Mouse (Mus musculus): ENCODE data around the gene Hspa1l. TPM values are rescaled to one million over a fixed set of nuclear protein-coding genes. Genes with fewer than 3 reads are reported as not detected.

The Hspa1l gene
- polyA plus RNA-seq, 1 experiment from 2014 or later: 0.71 TPM

DNA sequence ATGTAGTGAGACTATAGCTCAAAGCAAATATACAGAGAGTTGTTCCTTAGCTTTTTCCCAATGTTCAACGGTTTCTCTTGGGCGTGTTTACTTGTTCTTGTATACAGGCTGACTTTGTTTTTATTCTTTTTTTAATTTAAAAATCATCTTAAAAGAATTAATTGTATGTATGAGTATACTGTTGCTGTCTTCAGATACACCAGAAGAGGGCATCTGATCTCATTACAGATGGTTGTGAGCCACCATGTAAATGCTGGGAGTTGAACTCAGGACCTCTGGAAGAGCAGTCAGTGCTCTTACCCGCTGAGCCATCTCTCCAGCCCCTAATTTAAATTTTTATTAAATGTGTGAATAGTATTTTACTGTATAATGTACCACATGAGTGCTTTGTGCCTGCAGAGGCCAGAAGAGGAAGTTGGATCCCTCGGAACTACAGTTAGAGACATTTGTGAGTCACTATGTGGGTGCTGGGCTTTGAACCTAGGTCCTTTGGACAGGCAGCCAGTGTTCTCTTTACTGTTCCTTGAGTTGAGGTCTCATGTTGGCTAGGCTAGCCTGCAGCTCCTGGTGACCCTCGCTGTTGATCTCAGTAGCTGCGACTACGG is 35.0 kb downstream of the Hspa1l start:
- no peak for ATAC-seq (ENCODE audit: insufficient number of reproducible peaks, low FRiP score, low TSS enrichment, low read depth)
- Histone ChIP-seq H3K4me3 (replicated peaks) (no peak overlapping the region), H3K4me2 (replicated peaks) (no peak overlapping the region), H3K4me1 (peaks cover 9% of the 10 kb centered on the region), H3K9ac (no peak overlapping the region), H3K27ac (replicated peaks) (no peak overlapping the region), H3K9me3 (replicated peaks) (no peaks in the 10 kb centered on the region), H3K36me3 (peaks cover 83% of the 10 kb centered on the region), H3K27me3 (no peaks in the 10 kb centered on the region)
- WGBS: 92% methylated on average over 7 of the region's 7 CpGs

DNA sequence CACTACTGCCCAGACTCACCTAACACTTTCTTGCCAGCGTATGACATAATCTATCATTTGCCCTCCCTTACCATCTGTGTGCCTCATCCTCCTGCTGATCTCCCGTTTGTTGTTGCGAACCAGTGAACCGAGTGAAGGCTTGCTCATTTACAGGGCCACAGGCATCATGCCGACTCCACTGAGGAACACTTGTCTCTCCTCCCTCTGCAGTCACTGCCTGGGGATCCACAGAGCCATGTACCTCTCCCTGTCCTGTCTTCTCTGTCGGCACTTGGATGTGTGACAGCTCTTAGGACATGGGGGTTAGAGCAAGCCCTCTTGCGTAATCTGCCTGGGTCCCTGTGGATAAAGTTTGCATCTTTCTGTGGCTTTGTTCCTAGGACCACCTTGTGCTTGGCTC is 37.1 kb downstream of the Hspa1l start:
- ATAC-seq (ENCODE audit: insufficient number of reproducible peaks, low FRiP score, low TSS enrichment, low read depth): no peak
- 90% methylated on average over 7 of the region's 7 CpGs for WGBS
- H3K9ac ChIP-seq: no peak overlapping the region
- H3K27me3 ChIP-seq: no peaks in the 10 kb centered on the region
- no peak overlapping the region for H3K4me3 ChIP-seq (replicated peaks)
- no peaks in the 10 kb centered on the region for H3K9me3 ChIP-seq (replicated peaks)
- H3K27ac ChIP-seq (replicated peaks): no peak overlapping the region
- H3K36me3 ChIP-seq: peaks cover 97% of the 10 kb centered on the region
- H3K4me2 ChIP-seq (replicated peaks): no peak overlapping the region
- H3K4me1 ChIP-seq: no peaks in the 10 kb centered on the region

GRCm38 (mm10) chr17:35011440-35011839 is 38.9 kb downstream of the Hspa1l start:
- Histone ChIP-seq H3K4me3 (replicated peaks) (no peak overlapping the region), H3K4me2 (replicated peaks) (no peak overlapping the region), H3K4me1 (peaks cover 7% of the 10 kb centered on the region), H3K27me3 (no peaks in the 10 kb centered on the region), H3K36me3 (peaks cover 99% of the 10 kb centered on the region), H3K9me3 (replicated peaks) (no peaks in the 10 kb centered on the region), H3K9ac (no peak overlapping the region), H3K27ac (replicated peaks) (no peak overlapping the region)
- ATAC-seq (ENCODE audit: insufficient number of reproducible peaks, low FRiP score, low TSS enrichment, low read depth): no peak
- 90% methylated on average over 8 of the region's 8 CpGs for WGBS

DNA sequence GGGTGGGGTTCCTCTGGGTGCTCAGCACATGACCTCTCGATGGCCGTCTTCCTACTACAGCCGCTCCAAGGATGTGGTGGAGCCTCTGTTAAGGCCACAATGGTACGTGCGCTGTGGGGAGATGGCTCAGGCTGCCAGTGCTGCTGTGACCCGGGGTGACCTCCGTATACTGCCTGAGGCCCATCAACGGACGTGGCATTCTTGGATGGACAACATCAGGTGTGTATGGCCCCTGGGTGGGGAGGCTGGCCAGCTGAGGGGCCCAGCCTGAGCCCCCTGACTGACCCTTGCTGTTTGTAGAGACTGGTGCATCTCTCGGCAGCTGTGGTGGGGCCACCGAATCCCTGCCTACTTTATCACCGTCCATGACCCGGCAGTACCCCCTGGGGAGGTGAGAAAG is 39.9 kb downstream of the Hspa1l start:
- Histone ChIP-seq H3K36me3 (peaks cover 94% of the 10 kb centered on the region), H3K27me3 (no peaks in the 10 kb centered on the region)

GRCm38 (mm10) chr17:35013221-35013620 is 40.7 kb downstream of the Hspa1l start:
- Histone ChIP-seq H3K9ac (no peak overlapping the region), H3K36me3 (peaks cover 86% of the 10 kb centered on the region), H3K4me1 (peaks cover 12% of the 10 kb centered on the region), H3K27me3 (no peaks in the 10 kb centered on the region), H3K4me3 (replicated peaks) (no peak overlapping the region), H3K27ac (replicated peaks) (no peak overlapping the region), H3K4me2 (replicated peaks) (no peak overlapping the region), H3K9me3 (replicated peaks) (no peaks in the 10 kb centered on the region)
- WGBS: 78% methylated on average over 6 of the region's 6 CpGs
- ATAC-seq (ENCODE audit: insufficient number of reproducible peaks, low FRiP score, low TSS enrichment, low read depth): no peak

More for the DNA sequence above, 39.9 kb downstream of the Hspa1l start:
- ATAC-seq (ENCODE audit: insufficient number of reproducible peaks, low FRiP score, low TSS enrichment, low read depth): no peak
- Histone ChIP-seq H3K4me2 (replicated peaks) (no peak overlapping the region), H3K4me1 (peaks cover 12% of the 10 kb centered on the region), H3K9me3 (replicated peaks) (no peaks in the 10 kb centered on the region), H3K4me3 (replicated peaks) (no peak overlapping the region), H3K9ac (no peak overlapping the region), H3K27ac (replicated peaks) (no peak overlapping the region)
- WGBS: 85% methylated on average over 13 of the region's 13 CpGs

DNA sequence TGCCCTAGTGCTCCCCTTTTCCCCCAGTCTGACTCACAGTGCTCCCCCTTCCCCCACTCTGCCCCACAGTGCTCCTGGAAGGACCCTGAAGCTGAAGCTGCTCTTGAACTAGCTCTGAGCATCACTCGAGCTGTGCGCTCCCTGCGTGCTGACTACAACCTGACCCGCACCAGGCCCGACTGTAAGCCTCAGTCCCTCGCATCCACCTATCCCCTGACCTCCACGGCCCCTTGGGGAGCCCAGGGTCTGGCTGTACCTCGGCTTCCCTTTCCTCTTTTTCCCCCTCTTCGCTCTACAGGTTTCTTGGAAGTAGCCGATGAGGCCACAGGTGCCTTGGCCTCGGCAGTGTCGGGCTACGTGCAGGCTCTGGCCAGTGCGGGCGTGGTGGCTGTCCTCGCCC is 42.8 kb downstream of the Hspa1l start:
- 94% methylated on average over 16 of the region's 16 CpGs for WGBS
- Histone ChIP-seq H3K9ac (no peak overlapping the region), H3K4me3 (replicated peaks) (no peak overlapping the region), H3K4me2 (replicated peaks) (no peak overlapping the region), H3K9me3 (replicated peaks) (no peaks in the 10 kb centered on the region), H3K27me3 (no peaks in the 10 kb centered on the region), H3K27ac (replicated peaks) (no peak overlapping the region), H3K4me1 (peaks cover 12% of the 10 kb centered on the region), H3K36me3 (peaks cover 66% of the 10 kb centered on the region)
- ATAC-seq (ENCODE audit: insufficient number of reproducible peaks, low FRiP score, low TSS enrichment, low read depth): no peak

- peaks cover 55% of the 10 kb centered on the region for H3K36me3 ChIP-seq
- WGBS: 52% methylated on average over 12 of the region's 12 CpGs
- H3K4me3 ChIP-seq (replicated peaks): no peak within 1 kb of the TSS
- H3K9ac ChIP-seq: no peak within 1 kb of the TSS
- peaks cover 17% of the 10 kb centered on the region for H3K4me1 ChIP-seq
- no peak for ATAC-seq (ENCODE audit: insufficient number of reproducible peaks, low FRiP score, low TSS enrichment, low read depth)
- no peaks in the 10 kb centered on the region for H3K9me3 ChIP-seq (replicated peaks)
- H3K4me2 ChIP-seq (replicated peaks): no peak within 1 kb of the TSS
- no peak within 1 kb of the TSS for H3K27ac ChIP-seq (replicated peaks)
- no peaks in the 10 kb centered on the region for H3K27me3 ChIP-seq
Observed at GRCm38 (mm10) chr17:35016376-35016775, 43.9 kb downstream of the Hspa1l start, which contains the start of gene Vwa7. TSS of gene Vwa7 (plus strand) at chr17:35016579.

DNA sequence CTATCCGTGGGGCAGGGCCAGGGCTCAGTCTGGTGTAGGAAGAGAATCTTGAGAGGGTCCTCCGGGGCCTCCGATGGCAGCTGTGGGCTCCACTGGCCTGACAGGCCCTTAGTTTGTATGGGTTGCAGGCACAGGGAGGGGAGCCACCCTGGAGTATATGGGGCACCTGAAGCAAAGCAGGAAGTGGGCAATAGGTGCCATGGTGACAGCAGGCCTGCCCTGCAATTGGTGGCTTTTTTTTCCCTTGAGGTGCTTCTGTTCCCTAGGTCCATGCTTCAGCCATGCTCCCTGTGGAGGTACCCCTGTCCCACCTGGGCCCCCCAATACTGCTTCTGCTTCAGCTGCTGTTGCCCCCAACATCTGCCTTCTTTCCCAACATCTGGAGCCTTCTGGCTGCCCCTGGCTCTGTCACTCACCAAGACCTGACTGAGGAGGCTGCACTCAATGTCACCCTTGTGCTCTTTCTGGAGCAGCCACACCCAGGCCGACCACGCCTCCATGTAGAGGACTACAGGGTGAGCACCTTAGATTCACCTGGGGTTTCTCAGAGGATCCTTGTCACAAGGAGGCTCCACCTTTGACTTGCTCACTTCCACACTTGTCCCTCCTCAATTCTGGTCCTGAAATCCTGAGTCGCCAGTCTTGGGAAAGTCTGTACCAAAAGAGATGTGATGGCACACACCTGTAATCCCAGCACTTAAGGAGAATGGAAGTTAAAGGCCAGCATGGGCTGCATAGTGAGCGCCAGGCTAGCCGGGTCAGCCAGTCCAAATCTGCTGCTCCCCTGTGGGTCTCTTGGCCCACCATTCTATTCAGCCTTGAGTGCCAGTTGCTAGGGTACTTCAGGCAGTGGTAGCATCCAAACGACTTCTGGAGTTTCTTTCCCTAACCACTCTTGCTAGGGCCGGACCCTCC is 44.5 kb downstream of the Hspa1l start:
- WGBS: 76% methylated on average over 10 of the region's 10 CpGs
- Histone ChIP-seq H3K4me1 (peaks cover 20% of the 10 kb centered on the region), H3K4me3 (replicated peaks) (no peak overlapping the region), H3K36me3 (peaks cover 48% of the 10 kb centered on the region), H3K9ac (no peak overlapping the region), H3K9me3 (replicated peaks) (no peaks in the 10 kb centered on the region), H3K27ac (replicated peaks) (no peak overlapping the region), H3K4me2 (replicated peaks) (no peak overlapping the region), H3K27me3 (no peaks in the 10 kb centered on the region)
- ATAC-seq (ENCODE audit: insufficient number of reproducible peaks, low FRiP score, low TSS enrichment, low read depth): no peak

DNA sequence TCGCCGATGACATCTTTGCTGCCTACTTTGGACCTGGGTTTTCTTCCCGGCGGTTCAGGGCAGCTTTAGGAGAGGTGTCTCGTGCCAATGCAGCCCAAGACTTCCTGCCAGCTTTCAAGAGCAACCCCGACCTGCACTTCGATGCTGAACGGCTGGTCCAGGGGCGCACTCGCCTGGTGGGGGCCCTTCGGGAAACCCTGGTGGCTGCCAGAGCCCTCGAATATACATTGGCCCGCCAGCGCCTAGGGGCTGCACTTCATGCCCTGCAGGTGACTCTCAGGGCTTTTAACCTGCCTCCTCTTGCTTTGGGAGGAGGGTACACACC is 45.2 kb downstream of the Hspa1l start:
- WGBS: 67% methylated on average over 14 of the region's 14 CpGs
- Histone ChIP-seq H3K27me3 (no peaks in the 10 kb centered on the region), H3K36me3 (peaks cover 42% of the 10 kb centered on the region), H3K4me2 (replicated peaks) (no peak overlapping the region), H3K4me1 (peaks cover 20% of the 10 kb centered on the region), H3K9me3 (replicated peaks) (no peaks in the 10 kb centered on the region), H3K4me3 (replicated peaks) (no peak overlapping the region), H3K27ac (replicated peaks) (no peak overlapping the region), H3K9ac (no peak overlapping the region)
- no peak for ATAC-seq (ENCODE audit: insufficient number of reproducible peaks, low FRiP score, low TSS enrichment, low read depth)

GRCm38 (mm10) chr17:35018171-35018570 is 45.7 kb downstream of the Hspa1l start:
- ATAC-seq (ENCODE audit: insufficient number of reproducible peaks, low FRiP score, low TSS enrichment, low read depth): no peak
- 63% methylated on average over 3 of the region's 3 CpGs for WGBS

GRCm38 (mm10) chr17:35019894-35020293 is 47.4 kb downstream of the Hspa1l start:
- H3K36me3 ChIP-seq: peaks cover 20% of the 10 kb centered on the region
- H3K27ac ChIP-seq (replicated peaks): no peak overlapping the region
- H3K9ac ChIP-seq: no peak overlapping the region
- no peaks in the 10 kb centered on the region for H3K9me3 ChIP-seq (replicated peaks)
- 74% methylated on average over 11 of the region's 11 CpGs for WGBS
- no peak for ATAC-seq (ENCODE audit: insufficient number of reproducible peaks, low FRiP score, low TSS enrichment, low read depth)
- H3K4me2 ChIP-seq (replicated peaks): no peak overlapping the region
- peaks cover 26% of the 10 kb centered on the region for H3K4me1 ChIP-seq
- H3K4me3 ChIP-seq (replicated peaks): no peak overlapping the region
- no peaks in the 10 kb centered on the region for H3K27me3 ChIP-seq

More at GRCm38 (mm10) chr17:35018171-35018570, 45.7 kb downstream of the Hspa1l start:
- H3K4me1 ChIP-seq: peaks cover 20% of the 10 kb centered on the region
- no peak overlapping the region for H3K4me2 ChIP-seq (replicated peaks)
- H3K4me3 ChIP-seq (replicated peaks): no peak overlapping the region
- peaks cover 37% of the 10 kb centered on the region for H3K36me3 ChIP-seq
- H3K9ac ChIP-seq: no peak overlapping the region
- no peak overlapping the region for H3K27ac ChIP-seq (replicated peaks)
- H3K9me3 ChIP-seq (replicated peaks): no peaks in the 10 kb centered on the region
- no peaks in the 10 kb centered on the region for H3K27me3 ChIP-seq
